Mouse (Mus musculus): ENCODE data around the gene 3425401B19Rik. TPM values are rescaled to one million over a fixed set of nuclear protein-coding genes. Genes with fewer than 3 reads are reported as not detected.

Gene 3425401B19Rik
- polyA plus RNA-seq, 1 experiment from 2014 or later = 8.3 TPM

- Histone ChIP-seq H3K9ac (ENCODE audit: low read length) (no peak overlapping the region), H3K27me3 (ENCODE audit: control insufficient read depth, insufficient read depth, low read length) (no peaks in the 10 kb centered on the region; the same call in 1 of the 2 replicates), H3K4me2 (ENCODE audit: low read length) (no peak overlapping the region), H3K9me3 (ENCODE audit: control insufficient read depth, low read length) (no peaks in the 10 kb centered on the region), H3K27ac (replicated peaks in 1 of 2; ENCODE audit: control insufficient read depth in 1 of 2, insufficient read depth in 1 of 2, low read depth in 2 of 2, low read length in 2 of 2) (no peak overlapping the region), H3K4me3 (ENCODE audit: control insufficient read depth in 1 of 2, insufficient read depth in 1 of 2, low read depth in 1 of 2, low read length in 2 of 2) (no peak overlapping the region), H3K36me3 (ENCODE audit: control insufficient read depth, insufficient read depth, low read length) (peaks cover 87% of the 10 kb centered on the region), H3K4me1 (ENCODE audit: control insufficient read depth in 2 of 2, insufficient read depth in 2 of 2, low read length in 2 of 2) (no peaks in the 10 kb centered on the region)
- ATAC-seq (ENCODE audit: insufficient number of reproducible peaks, insufficient read depth, low FRiP score, low read depth) = no peak
- 79% methylated on average over 6 of the region's 6 CpGs for WGBS
These were observed 22.0 kb downstream of the 3425401B19Rik start for GRCm38 (mm10) chr14:32663099-32663498.

- no peak overlapping the region for H3K4me3 ChIP-seq (ENCODE audit: control insufficient read depth in 1 of 2, insufficient read depth in 1 of 2, low read depth in 1 of 2, low read length in 2 of 2)
- no peak overlapping the region for H3K4me2 ChIP-seq (ENCODE audit: low read length)
- no peak overlapping the region for H3K27ac ChIP-seq (replicated peaks in 1 of 2; ENCODE audit: control insufficient read depth in 1 of 2, insufficient read depth in 1 of 2, low read depth in 2 of 2, low read length in 2 of 2)
- no peak for ATAC-seq (ENCODE audit: insufficient number of reproducible peaks, insufficient read depth, low FRiP score, low read depth)
- H3K36me3 ChIP-seq (ENCODE audit: control insufficient read depth, insufficient read depth, low read length) = peaks cover 59% of the 10 kb centered on the region
- no peaks in the 10 kb centered on the region; the same call in 1 of the 2 replicates for H3K27me3 ChIP-seq (ENCODE audit: control insufficient read depth, insufficient read depth, low read length)
- H3K9ac ChIP-seq (ENCODE audit: low read length) = no peak overlapping the region
- H3K4me1 ChIP-seq (ENCODE audit: control insufficient read depth in 2 of 2, insufficient read depth in 2 of 2, low read length in 2 of 2) = no peaks in the 10 kb centered on the region
- WGBS = 83% methylated on average over 9 of the region's 9 CpGs
- no peaks in the 10 kb centered on the region for H3K9me3 ChIP-seq (ENCODE audit: control insufficient read depth, low read length)
These were observed 25.3 kb downstream of the 3425401B19Rik start for GRCm38 (mm10) chr14:32659781-32660180.

- Histone ChIP-seq H3K27me3 (ENCODE audit: control insufficient read depth, insufficient read depth, low read length) (no peaks in the 10 kb centered on the region), H3K4me3 (ENCODE audit: control insufficient read depth in 1 of 2, insufficient read depth in 1 of 2, low read depth in 1 of 2, low read length in 2 of 2) (no peak overlapping the region), H3K4me2 (ENCODE audit: low read length) (no peak overlapping the region), H3K9ac (ENCODE audit: low read length) (no peak overlapping the region), H3K4me1 (ENCODE audit: control insufficient read depth in 2 of 2, insufficient read depth in 2 of 2, low read length in 2 of 2) (peaks cover 0 to 3% of the 10 kb centered on the region in 2 experiments; a peak in 1 of 4 replicates), H3K9me3 (ENCODE audit: control insufficient read depth, low read length) (no peaks in the 10 kb centered on the region), H3K27ac (replicated peaks in 1 of 2; ENCODE audit: control insufficient read depth in 1 of 2, insufficient read depth in 1 of 2, low read depth in 2 of 2, low read length in 2 of 2) (no peak overlapping the region), H3K36me3 (ENCODE audit: control insufficient read depth, insufficient read depth, low read length) (no peaks in the 10 kb centered on the region)
- WGBS = 87% methylated on average over 2 of the region's 2 CpGs
- ATAC-seq (ENCODE audit: insufficient number of reproducible peaks, insufficient read depth, low FRiP score, low read depth) = no peak
These were observed 46.6 kb downstream of the 3425401B19Rik start for GRCm38 (mm10) chr14:32638485-32638884.

GRCm38 (mm10) chr14:32634015-32634682, 50.9 kb downstream of the 3425401B19Rik start:
- Histone ChIP-seq H3K36me3 (ENCODE audit: control insufficient read depth, insufficient read depth, low read length) (no peaks in the 10 kb centered on the region), H3K4me2 (ENCODE audit: low read length) (no peak overlapping the region), H3K4me3 (ENCODE audit: control insufficient read depth in 1 of 2, insufficient read depth in 1 of 2, low read depth in 1 of 2, low read length in 2 of 2) (no peak overlapping the region), H3K9ac (ENCODE audit: low read length) (no peak overlapping the region), H3K4me1 (ENCODE audit: control insufficient read depth in 2 of 2, insufficient read depth in 2 of 2, low read length in 2 of 2) (peaks cover 0 to 3% of the 10 kb centered on the region in 2 experiments; a peak in 1 of 4 replicates), H3K9me3 (ENCODE audit: control insufficient read depth, low read length) (no peaks in the 10 kb centered on the region), H3K27me3 (ENCODE audit: control insufficient read depth, insufficient read depth, low read length) (no peaks in the 10 kb centered on the region), H3K27ac (replicated peaks in 1 of 2; ENCODE audit: control insufficient read depth in 1 of 2, insufficient read depth in 1 of 2, low read depth in 2 of 2, low read length in 2 of 2) (no peak overlapping the region)
- WGBS = 7% methylated on average over 11 of the region's 11 CpGs
- ATAC-seq (ENCODE audit: insufficient number of reproducible peaks, insufficient read depth, low FRiP score, low read depth) = no peak

- no peak for ATAC-seq (ENCODE audit: insufficient number of reproducible peaks, insufficient read depth, low FRiP score, low read depth)
- WGBS = 71% methylated on average over 6 of the region's 6 CpGs
- no peaks in the 10 kb centered on the region for H3K9me3 ChIP-seq (ENCODE audit: control insufficient read depth, low read length)
- H3K36me3 ChIP-seq (ENCODE audit: control insufficient read depth, insufficient read depth, low read length) = no peaks in the 10 kb centered on the region
- H3K27ac ChIP-seq (replicated peaks in 1 of 2; ENCODE audit: control insufficient read depth in 1 of 2, insufficient read depth in 1 of 2, low read depth in 2 of 2, low read length in 2 of 2) = no peak overlapping the region
- no peak overlapping the region for H3K9ac ChIP-seq (ENCODE audit: low read length)
- no peak overlapping the region for H3K4me2 ChIP-seq (ENCODE audit: low read length)
- no peaks in the 10 kb centered on the region for H3K27me3 ChIP-seq (ENCODE audit: control insufficient read depth, insufficient read depth, low read length)
- H3K4me1 ChIP-seq (ENCODE audit: control insufficient read depth in 2 of 2, insufficient read depth in 2 of 2, low read length in 2 of 2) = peaks cover 3% of the 10 kb centered on the region in 2 experiments; a peak in 2 of 4 replicates
- no peak overlapping the region for H3K4me3 ChIP-seq (ENCODE audit: control insufficient read depth in 1 of 2, insufficient read depth in 1 of 2, low read depth in 1 of 2, low read length in 2 of 2)
These were observed 52.0 kb downstream of the 3425401B19Rik start for GRCm38 (mm10) chr14:32632908-32633600.

GRCm38 (mm10) chr14:32628584-32628983, 56.5 kb downstream of the 3425401B19Rik start:
- no peaks in the 10 kb centered on the region for H3K9me3 ChIP-seq (ENCODE audit: control insufficient read depth, low read length)
- H3K4me2 ChIP-seq (ENCODE audit: low read length) = peak overlapping the region; percentile 47
- no peak overlapping the region; the same call in 1 of the 2 replicates for H3K9ac ChIP-seq (ENCODE audit: low read length)
- H3K36me3 ChIP-seq (ENCODE audit: control insufficient read depth, insufficient read depth, low read length) = no peaks in the 10 kb centered on the region
- ATAC-seq (ENCODE audit: insufficient number of reproducible peaks, insufficient read depth, low FRiP score, low read depth) = no peak
- no peaks in the 10 kb centered on the region for H3K27me3 ChIP-seq (ENCODE audit: control insufficient read depth, insufficient read depth, low read length)
- 28% methylated on average over 10 of the region's 10 CpGs for WGBS
- H3K27ac ChIP-seq (replicated peaks in 1 of 2; ENCODE audit: control insufficient read depth in 1 of 2, insufficient read depth in 1 of 2, low read depth in 2 of 2, low read length in 2 of 2) = no peak overlapping the region
- peak overlapping the region in 1 of 2 experiments; percentile 29; a peak in 1 of 4 replicates for H3K4me3 ChIP-seq (ENCODE audit: control insufficient read depth in 1 of 2, insufficient read depth in 1 of 2, low read depth in 1 of 2, low read length in 2 of 2)
- peaks cover 0 to 3% of the 10 kb centered on the region in 2 experiments; a peak in 1 of 4 replicates for H3K4me1 ChIP-seq (ENCODE audit: control insufficient read depth in 2 of 2, insufficient read depth in 2 of 2, low read length in 2 of 2)

GRCm38 (mm10) chr14:32627271-32627670, 57.8 kb downstream of the 3425401B19Rik start:
- Histone ChIP-seq H3K36me3 (ENCODE audit: control insufficient read depth, insufficient read depth, low read length) (no peaks in the 10 kb centered on the region), H3K4me2 (ENCODE audit: low read length) (no peak overlapping the region), H3K4me1 (ENCODE audit: control insufficient read depth in 2 of 2, insufficient read depth in 2 of 2, low read length in 2 of 2) (peaks cover 0 to 3% of the 10 kb centered on the region in 2 experiments; a peak in 1 of 4 replicates), H3K27me3 (ENCODE audit: control insufficient read depth, insufficient read depth, low read length) (no peaks in the 10 kb centered on the region), H3K4me3 (ENCODE audit: control insufficient read depth in 1 of 2, insufficient read depth in 1 of 2, low read depth in 1 of 2, low read length in 2 of 2) (no peak overlapping the region), H3K27ac (replicated peaks in 1 of 2; ENCODE audit: control insufficient read depth in 1 of 2, insufficient read depth in 1 of 2, low read depth in 2 of 2, low read length in 2 of 2) (no peak overlapping the region), H3K9ac (ENCODE audit: low read length) (no peak overlapping the region), H3K9me3 (ENCODE audit: control insufficient read depth, low read length) (no peaks in the 10 kb centered on the region)
- WGBS = 41% methylated on average over 2 of the region's 2 CpGs
- no peak for ATAC-seq (ENCODE audit: insufficient number of reproducible peaks, insufficient read depth, low FRiP score, low read depth)
